Mouse (Mus musculus): ENCODE measurements around the gene Large2.

GRCm38 (mm10) chr2:92376300-92376699 is 1.6 kb upstream of the Large2 start:
- TF ChIP-seq CTCF (IDR thresholded peaks at IDR 0.05; ENCODE audit: low read depth) (no peak), EP300 (IDR thresholded peaks at IDR 0.05; ENCODE audit: low read depth) (no peak)

All from liver, embryonic 14.5 days (tissue).